Mouse (Mus musculus) regulatory T cell (primary cell): ENCODE results near the gene Cgrrf1.
"Not testable (repeated sequence)": the region's sequence is repeated elsewhere in the genome, so short reads cannot be mapped to it uniquely, and the experiment has no call there.

Experiments used
- in situ Hi-C: fragments of 300-600 bp; cut with MboI, MseI; formaldehyde crosslinking; loops from one replicate; pipeline ENCODE4 v1.15.1; 2025; ENCODE audit warnings: high pct_unique_total_duplicates

Gene Cgrrf1

GRCm38 (mm10) chr14:46831837-46832333 lies at the start of gene Cgrrf1:
TSS of gene Cgrrf1 (plus strand) at chr14:46832125.
- in situ Hi-C loops = no loop called here

- in situ Hi-C loops = loop anchor here (25.0 kb wide), 1 partner anchor 1445 kb away; the partner anchor contains the start of gene Psmc6
Measured at GRCm38 (mm10) chr14:46782187-46782828, 49.6 kb upstream of the Cgrrf1 start.

- in situ Hi-C loops = loop anchor here (25.0 kb wide), 1 partner anchor 1446 kb away; the partner anchor contains the start of gene Psmc6
Measured at GRCm38 (mm10) chr14:46783327-46783926, 48.5 kb upstream of the Cgrrf1 start.

- in situ Hi-C loops = loop anchor here (25.0 kb wide), 1 partner anchor 1448 kb away; the partner anchor contains the start of gene Psmc6
Measured at GRCm38 (mm10) chr14:46785247-46785646, 46.7 kb upstream of the Cgrrf1 start.

GRCm38 (mm10) chr14:46787454-46787786 lies 44.5 kb upstream of the Cgrrf1 start:
- in situ Hi-C loops = loop anchor here (25.0 kb wide), 1 partner anchor 1450 kb away; the partner anchor contains the start of gene Psmc6

GRCm38 (mm10) chr14:46787787-46788504 lies 44.0 kb upstream of the Cgrrf1 start, which contains the start of gene Cnih1:
TSS of gene Cnih1 (minus strand) at chr14:46788411.
- in situ Hi-C loops = loop anchor here (25.0 kb wide), 1 partner anchor 1451 kb away; the partner anchor contains the start of gene Psmc6

- in situ Hi-C loops = loop anchor here (25.0 kb wide), 1 partner anchor 1451 kb away; the partner anchor contains the start of gene Psmc6
Measured at GRCm38 (mm10) chr14:46788505-46788901, 43.4 kb upstream of the Cgrrf1 start.

- in situ Hi-C loops = loop anchor here (25.0 kb wide), 1 partner anchor 1453 kb away; the partner anchor contains the start of gene Psmc6
Measured at GRCm38 (mm10) chr14:46790303-46790702, 41.6 kb upstream of the Cgrrf1 start.

- in situ Hi-C loops = loop anchor here (25.0 kb wide), 1 partner anchor 1453 kb away; the partner anchor contains the start of gene Psmc6
Measured at GRCm38 (mm10) chr14:46790723-46791122, 41.2 kb upstream of the Cgrrf1 start.

GRCm38 (mm10) chr14:46794157-46794556 lies 37.8 kb upstream of the Cgrrf1 start:
- in situ Hi-C loops = loop anchor here (25.0 kb wide), 1 partner anchor 1457 kb away; the partner anchor contains the start of gene Psmc6

- in situ Hi-C loops = no loop called here
Measured at GRCm38 (mm10) chr14:46800684-46801345, 31.1 kb upstream of the Cgrrf1 start.

GRCm38 (mm10) chr14:46803259-46803658 lies 28.7 kb upstream of the Cgrrf1 start:
- in situ Hi-C loops = no loop called here

- in situ Hi-C loops = no loop called here
Measured at GRCm38 (mm10) chr14:46803791-46804190, 28.1 kb upstream of the Cgrrf1 start.

GRCm38 (mm10) chr14:46806186-46806585 lies 25.7 kb upstream of the Cgrrf1 start:
- in situ Hi-C loops = no loop called here

GRCm38 (mm10) chr14:46807927-46808326 lies 24.0 kb upstream of the Cgrrf1 start:
- in situ Hi-C loops = no loop called here

- in situ Hi-C loops = no loop called here
Measured at GRCm38 (mm10) chr14:46815640-46816039, 16.3 kb upstream of the Cgrrf1 start.

- in situ Hi-C loops = no loop called here
Measured at GRCm38 (mm10) chr14:46816916-46817622, 14.9 kb upstream of the Cgrrf1 start.

GRCm38 (mm10) chr14:46818743-46819142 lies 13.2 kb upstream of the Cgrrf1 start:
- in situ Hi-C loops = no loop called here

GRCm38 (mm10) chr14:46819961-46820360 lies 12.0 kb upstream of the Cgrrf1 start:
- in situ Hi-C loops = not testable (repeated sequence)

GRCm38 (mm10) chr14:46821271-46821872 lies 10.6 kb upstream of the Cgrrf1 start:
- in situ Hi-C loops = no loop called here
